Mouse (Mus musculus) midbrain, embryonic 14.5 days (tissue): ENCODE results near the gene Hbb-y. TPM values are rescaled to one million over a fixed set of nuclear protein-coding genes. Genes with fewer than 3 reads are reported as not detected.

Experiments
- ATAC-seq: fragments of 200-750 bp; cut with Nextera tagmentation; 2 replicates; pipeline ENCODE4 v1.8.0; 2017; ENCODE audit warnings: moderate number of reproducible peaks, moderate library complexity; ENCODE audit not compliant: low FRiP score, low TSS enrichment
- DNase-seq: peaks from one replicate; pipeline ENCODE4 v3.0.0-alpha.2; 2015
- H3K27ac ChIP-seq: fragments of 300-500 bp; sonication (generic); replicated peaks from 2 replicates; pipeline ENCODE4 v1.5.1; 2014; ENCODE audit warnings: mild to moderate bottlenecking, low read depth, low read length, moderate library complexity
- H3K27me3 ChIP-seq: fragments of 300-500 bp; sonication (generic); 2 replicates; pipeline ENCODE4 v1.6.1; 2014; ENCODE audit warnings: low read length, control low read depth, mixed read lengths; ENCODE audit not compliant: control insufficient read depth, insufficient read depth
- H3K36me3 ChIP-seq: fragments of 300-500 bp; sonication (generic); 2 replicates; pipeline ENCODE4 v1.6.1; 2014; ENCODE audit warnings: low read length, control low read depth; ENCODE audit not compliant: control insufficient read depth, insufficient read depth
- H3K4me1 ChIP-seq: fragments of 300-500 bp; sonication (generic); 2 replicates; pipeline ENCODE4 v1.6.1; 2014; ENCODE audit warnings: mild to moderate bottlenecking, antibody characterized with exemption, low read length, control low read depth; ENCODE audit not compliant: control insufficient read depth, insufficient read depth
- H3K4me2 ChIP-seq: fragments of 300-500 bp; sonication (generic); 2 replicates; pipeline ENCODE4 v1.6.1; 2014; ENCODE audit warnings: mild to moderate bottlenecking, low read length, moderate library complexity
- H3K4me3 ChIP-seq: fragments of 300-500 bp; sonication (generic); replicated peaks from 2 replicates; pipeline ENCODE4 v1.5.1; 2014; ENCODE audit warnings: low read depth, low read length
- H3K9ac ChIP-seq: fragments of 300-500 bp; sonication (generic); replicated peaks from 2 replicates; pipeline ENCODE4 v1.6.1; 2014; ENCODE audit warnings: mild to moderate bottlenecking, low read length, moderate library complexity
- H3K9me3 ChIP-seq: fragments of 300-500 bp; sonication (generic); 2 replicates; pipeline ENCODE4 v1.6.1; 2016; ENCODE audit warnings: low read length, control low read depth, mixed read lengths; ENCODE audit not compliant: control insufficient read depth
- WGBS: fragments of 180-500 bp; shearing (Covaris S2); extraction: QIAGEN DNeasy Blood & Tissue Kit; methylation state at CpG from one replicate; pipeline ENCODE4 v1.1.7; 2014; 5-methylcytosine and 5-hydroxymethylcytosine counted together
- polyA plus RNA-seq: library from polyadenylated mRNA; unstranded; fragments of >200 nt; fragmentation: Nextera tagmentation; extraction: Ambion mirVana; gene quantifications from 2 replicates; pipeline ENCODE4 v1.2.1, GENCODE M21; 2014

Hbb-y gene
- 175 and 602 TPM in 2 replicates for polyA plus RNA-seq

DNA sequence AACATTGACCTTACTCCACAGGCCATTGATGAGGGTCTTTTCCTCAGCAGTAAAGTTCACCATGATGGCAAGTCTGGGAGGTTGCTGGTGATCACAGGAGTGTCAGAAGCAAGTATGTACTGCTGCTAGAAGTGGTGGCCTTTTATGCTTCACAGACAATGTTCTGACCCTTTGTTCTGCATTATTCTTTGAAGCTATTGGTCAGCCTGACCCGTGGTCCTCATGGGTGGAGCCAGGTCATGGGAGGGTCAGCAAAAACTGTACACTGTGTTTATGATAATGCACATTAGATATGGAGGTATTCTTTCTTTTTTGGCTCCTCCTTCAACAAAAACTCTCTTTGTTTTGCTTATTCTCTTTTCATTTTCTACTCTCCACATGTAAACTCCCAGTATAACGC, at the start of gene Hbb-y:
Gene Hbb-y (minus strand): TSS at position 127 of the 400 bp plus-strand sequence.
- WGBS = 72% methylated on average over 2 of the region's 2 CpGs
- no peak within 1 kb of the TSS for H3K4me3 ChIP-seq
- H3K9ac ChIP-seq = no peak within 1 kb of the TSS
- no peaks in the 10 kb centered on the region for H3K4me1 ChIP-seq
- H3K27ac ChIP-seq = no peak within 1 kb of the TSS
- no peak for ATAC-seq
- no peaks in the 10 kb centered on the region for H3K36me3 ChIP-seq
- H3K4me2 ChIP-seq = no peak within 1 kb of the TSS
- H3K9me3 ChIP-seq = no peaks in the 10 kb centered on the region
- DNase-seq = no peak
- no peaks in the 10 kb centered on the region for H3K27me3 ChIP-seq

DNA sequence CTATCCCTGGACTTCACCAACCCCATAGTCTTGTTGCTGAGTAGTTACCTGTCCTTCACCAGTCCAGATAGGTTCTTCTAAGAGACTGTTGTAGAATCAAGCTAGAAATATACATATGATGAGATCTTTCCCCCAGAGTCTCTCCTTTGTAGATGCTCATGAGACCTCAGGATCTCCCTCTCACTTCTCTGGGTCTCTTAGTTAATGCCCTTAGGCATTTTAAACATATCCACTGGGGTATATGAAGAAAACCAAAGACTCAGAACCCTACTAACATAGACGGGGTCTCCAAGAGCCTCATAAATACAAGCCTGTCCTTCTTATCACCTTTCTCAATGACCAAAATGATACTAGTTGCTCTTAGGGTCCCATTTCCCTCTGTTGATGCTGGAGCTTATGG, 41.4 kb upstream of the Hbb-y start, which contains the start of gene Olfr64:
Gene Olfr64 (minus strand): TSS at position 101 of the 400 bp plus-strand sequence.
- no peak within 1 kb of the TSS for H3K4me3 ChIP-seq
- no peaks in the 10 kb centered on the region for H3K4me1 ChIP-seq
- H3K27ac ChIP-seq = no peak within 1 kb of the TSS
- no peak within 1 kb of the TSS for H3K9ac ChIP-seq
- no peaks in the 10 kb centered on the region for H3K27me3 ChIP-seq
- ATAC-seq (no peak), DNase-seq (no peak)
- 68% methylated on average over 1 of the region's 1 CpGs for WGBS
- H3K36me3 ChIP-seq = no peaks in the 10 kb centered on the region
- H3K9me3 ChIP-seq = no peaks in the 10 kb centered on the region
- H3K4me2 ChIP-seq = no peak within 1 kb of the TSS

DNA sequence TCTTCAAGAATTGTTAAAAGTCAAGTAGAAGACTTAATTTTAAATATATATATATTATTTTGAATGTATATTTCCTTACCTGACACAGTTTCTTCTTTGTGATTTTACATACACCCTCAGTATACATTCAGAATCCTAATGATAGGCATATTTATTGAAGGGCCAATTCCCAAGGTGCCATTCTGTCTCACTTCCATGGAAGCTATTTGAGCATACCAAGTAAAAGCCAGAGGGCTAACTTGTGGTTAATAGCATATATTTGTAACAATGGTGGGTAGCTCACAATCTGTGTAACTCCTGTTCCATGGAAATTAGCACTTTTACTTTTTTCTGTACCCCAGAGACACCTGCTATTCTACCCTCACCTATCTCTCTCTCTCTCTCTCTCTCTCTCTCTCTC, 33.1 kb upstream of the Hbb-y start, which contains the start of gene Olfr66:
Gene Olfr66 (minus strand): TSS at position 101 of the 400 bp plus-strand sequence.
- Histone ChIP-seq H3K4me1 (no peaks in the 10 kb centered on the region), H3K27ac (no peak within 1 kb of the TSS), H3K4me3 (no peak within 1 kb of the TSS), H3K9ac (no peak within 1 kb of the TSS), H3K36me3 (no peaks in the 10 kb centered on the region), H3K4me2 (no peak within 1 kb of the TSS), H3K9me3 (no peaks in the 10 kb centered on the region), H3K27me3 (no peaks in the 10 kb centered on the region)
- ATAC-seq = no peak
- DNase-seq = no peak

DNA sequence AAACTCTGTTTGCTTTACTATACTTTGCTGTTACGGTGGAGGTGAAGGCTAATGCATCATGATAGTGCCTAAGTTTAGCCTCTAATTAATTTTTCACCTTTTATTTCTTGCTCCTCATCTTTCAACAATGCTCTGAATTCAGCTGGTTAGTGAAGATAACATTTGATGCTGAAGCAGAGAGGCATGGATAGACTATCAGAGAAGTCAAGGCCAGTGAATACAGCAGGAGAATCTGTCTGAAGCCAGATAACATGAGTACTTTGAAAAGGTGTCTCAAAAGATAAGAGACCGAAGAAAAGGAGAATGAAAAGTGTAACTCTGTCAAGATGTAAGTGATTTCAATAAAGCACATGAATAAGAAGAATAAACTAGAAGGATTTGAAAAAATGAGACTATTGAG, 24.1 kb upstream of the Hbb-y start:
- no peak for ATAC-seq
- 83% methylated on average over 2 of the region's 2 CpGs for WGBS
- DNase-seq = no peak

DNA sequence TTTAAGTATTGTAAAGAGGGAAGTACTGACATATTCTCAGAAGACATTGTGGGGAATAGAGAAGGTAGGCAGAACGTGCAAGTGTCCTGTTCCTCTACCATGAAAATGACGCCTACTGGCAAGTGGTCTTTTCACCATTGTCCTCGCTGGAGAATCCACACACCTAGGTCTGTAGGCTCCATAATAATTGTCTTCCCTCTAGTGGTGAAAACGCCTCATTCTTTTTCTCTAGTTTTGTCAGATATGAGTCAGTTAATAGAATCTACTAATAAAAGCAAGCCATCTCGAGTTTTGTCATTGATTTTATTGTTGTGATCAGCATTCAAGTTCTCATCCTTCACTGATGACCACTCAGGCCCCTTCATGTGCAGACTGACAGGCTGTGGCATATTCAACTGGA, 21.4 kb upstream of the Hbb-y start:
- 63% methylated on average over 5 of the region's 5 CpGs for WGBS
- Histone ChIP-seq H3K9ac (no peak overlapping the region), H3K4me1 (no peaks in the 10 kb centered on the region), H3K4me2 (no peak overlapping the region), H3K36me3 (no peaks in the 10 kb centered on the region), H3K4me3 (no peak overlapping the region), H3K27me3 (no peaks in the 10 kb centered on the region), H3K9me3 (no peaks in the 10 kb centered on the region), H3K27ac (no peak overlapping the region)
- DNase-seq (peak; percentile 3), ATAC-seq (no peak)

More for the DNA sequence above, 24.1 kb upstream of the Hbb-y start:
- H3K36me3 ChIP-seq = no peaks in the 10 kb centered on the region
- H3K4me2 ChIP-seq = no peak overlapping the region
- H3K27me3 ChIP-seq = no peaks in the 10 kb centered on the region
- no peak overlapping the region for H3K27ac ChIP-seq
- no peak overlapping the region for H3K4me3 ChIP-seq
- H3K9ac ChIP-seq = no peak overlapping the region
- H3K9me3 ChIP-seq = no peaks in the 10 kb centered on the region
- no peaks in the 10 kb centered on the region for H3K4me1 ChIP-seq

DNA sequence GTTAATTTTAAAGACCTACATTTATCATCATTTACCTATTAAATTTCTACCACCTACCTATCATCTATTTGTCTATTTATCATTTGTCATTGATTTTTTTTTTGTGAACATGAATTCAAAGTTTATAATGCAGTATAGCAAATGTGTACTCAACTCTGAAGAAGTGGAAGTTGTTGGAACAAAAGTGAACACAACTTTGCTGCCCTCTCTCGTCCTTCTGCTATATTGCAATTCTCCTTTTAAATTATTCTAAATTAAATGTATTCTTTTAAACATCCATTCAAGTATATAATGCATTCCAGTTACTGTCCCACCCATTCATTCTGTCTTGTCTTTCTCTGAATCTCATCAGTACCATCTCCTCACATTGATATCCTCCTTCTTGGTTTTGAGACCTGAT, 20.0 kb upstream of the Hbb-y start:
- Histone ChIP-seq H3K36me3 (no peaks in the 10 kb centered on the region), H3K4me1 (no peaks in the 10 kb centered on the region), H3K27me3 (no peaks in the 10 kb centered on the region), H3K9ac (no peak overlapping the region), H3K27ac (no peak overlapping the region), H3K4me2 (no peak overlapping the region), H3K9me3 (no peaks in the 10 kb centered on the region), H3K4me3 (no peak overlapping the region)
- ATAC-seq = no peak
- WGBS = 8% methylated on average over 1 of the region's 1 CpGs
- DNase-seq = peak; percentile 62

DNA sequence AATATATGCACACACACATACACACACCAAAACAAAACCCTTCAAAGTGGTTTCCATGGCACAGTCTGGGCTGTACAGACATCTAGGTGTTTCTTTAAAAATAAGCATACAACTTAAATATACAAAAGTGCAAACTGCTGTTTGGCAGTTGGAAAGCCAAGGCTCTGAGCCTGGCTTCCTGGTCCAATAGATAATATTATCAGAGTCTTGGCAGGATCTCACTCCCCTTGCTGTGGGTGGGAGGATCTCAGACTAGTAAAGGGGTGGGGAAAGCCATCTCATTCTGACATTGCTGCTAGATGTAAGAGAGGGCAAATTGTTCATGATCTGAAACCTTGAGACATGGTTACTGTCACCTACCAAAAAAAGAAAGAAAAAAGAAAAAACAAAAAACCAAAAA, 17.7 kb upstream of the Hbb-y start:
- no peak overlapping the region for H3K4me3 ChIP-seq
- no peaks in the 10 kb centered on the region for H3K27me3 ChIP-seq
- H3K36me3 ChIP-seq = no peaks in the 10 kb centered on the region
- no peak overlapping the region for H3K4me2 ChIP-seq
- no peak overlapping the region for H3K9ac ChIP-seq
- no peaks in the 10 kb centered on the region for H3K9me3 ChIP-seq
- H3K27ac ChIP-seq = no peak overlapping the region
- no peaks in the 10 kb centered on the region for H3K4me1 ChIP-seq
- ATAC-seq (no peak), DNase-seq (no peak)

DNA sequence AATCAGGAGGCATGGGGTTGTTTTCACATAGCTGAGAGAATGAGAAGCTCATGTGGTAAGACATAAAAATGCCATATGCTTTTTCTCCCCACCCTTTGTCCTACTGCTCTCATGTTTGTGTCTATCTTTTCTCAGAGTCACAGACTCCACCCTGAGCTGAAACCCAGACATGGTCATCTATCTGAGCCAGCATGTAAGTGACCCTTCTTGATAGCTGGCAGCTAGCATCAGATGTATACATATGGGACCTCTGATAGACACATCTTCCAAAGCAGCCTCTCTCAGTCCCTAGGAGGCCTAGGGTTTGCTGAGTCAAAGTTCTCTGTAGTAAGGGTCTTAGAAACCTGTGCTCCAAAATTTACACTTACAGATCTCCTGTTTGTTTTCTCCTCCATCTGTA, 12.7 kb upstream of the Hbb-y start:
- no peaks in the 10 kb centered on the region for H3K36me3 ChIP-seq
- H3K9me3 ChIP-seq = no peaks in the 10 kb centered on the region
- DNase-seq (no peak), ATAC-seq (no peak)
- H3K9ac ChIP-seq = no peak overlapping the region
- no peaks in the 10 kb centered on the region for H3K4me1 ChIP-seq
- no peak overlapping the region for H3K27ac ChIP-seq
- no peak overlapping the region for H3K4me2 ChIP-seq
- no peaks in the 10 kb centered on the region for H3K27me3 ChIP-seq
- H3K4me3 ChIP-seq = no peak overlapping the region

DNA sequence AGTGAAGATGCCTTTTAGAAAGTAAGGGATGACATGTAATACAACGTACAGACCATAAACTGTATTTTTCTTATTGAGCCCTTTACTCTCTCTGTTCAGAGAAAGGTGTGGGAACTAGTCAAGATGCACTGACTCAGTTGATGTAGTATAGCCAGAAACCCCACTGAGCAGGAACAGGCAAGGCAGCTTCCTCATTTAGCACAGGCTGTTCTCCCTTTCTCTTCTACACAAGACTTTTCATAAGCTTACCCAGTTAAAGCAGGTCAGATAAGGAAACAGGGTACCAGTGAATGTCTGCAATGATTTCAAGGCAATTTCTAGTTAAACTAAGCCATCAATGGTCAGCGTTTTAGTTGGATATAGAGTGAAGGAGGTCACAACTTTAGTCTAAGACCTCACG, 8.5 kb upstream of the Hbb-y start:
- H3K9me3 ChIP-seq = no peaks in the 10 kb centered on the region
- WGBS = 85% methylated on average over 3 of the region's 3 CpGs
- H3K4me2 ChIP-seq = no peak overlapping the region
- H3K27me3 ChIP-seq = no peaks in the 10 kb centered on the region
- ATAC-seq = no peak
- H3K36me3 ChIP-seq = no peaks in the 10 kb centered on the region
- no peak overlapping the region for H3K27ac ChIP-seq
- no peak overlapping the region for H3K4me3 ChIP-seq
- H3K4me1 ChIP-seq = no peaks in the 10 kb centered on the region
- no peak overlapping the region for H3K9ac ChIP-seq
- no peak for DNase-seq
